ENCODE assay signal across 8 mouse cellular contexts in genomic region chr9:96536895-96537614, GRCm38 (mm10). TPM values are rescaled to one million over a fixed set of nuclear protein-coding genes. Genes with fewer than 3 reads are reported as not detected.
DNase-seq lines count a peak whose midpoint lies in the region; ATAC-seq lines count a peak whose summit lies in the region.

No protein-coding gene starts in this region.

- peak; percentile 69 for ATAC-seq in forebrain, embryonic 13.5 days
- ATAC-seq in hindbrain, embryonic 11.5 days (ENCODE audit: low FRiP score) = peak; percentile 27; the same call in 1 of the 2 replicates
- peak; percentile 86 for ATAC-seq in limb, embryonic 13.5 days (ENCODE audit: low FRiP score, low read depth)
- peak; percentile 69; the same call in 1 of the 2 replicates for ATAC-seq in midbrain, embryonic 12.5 days (ENCODE audit: low FRiP score, low read depth)
- peak; percentile 78 for ATAC-seq in stomach, embryonic 16.5 days (ENCODE audit: insufficient read depth, low FRiP score)

- peak overlapping the region; percentile 40; the same call in 1 of the 2 replicates for H3K27ac ChIP-seq in forebrain, embryonic 13.5 days
- H3K27ac ChIP-seq in hindbrain, embryonic 11.5 days (ENCODE audit: low read depth, low read length) = no peak overlapping the region
- H3K27ac ChIP-seq in limb, embryonic 13.5 days = peak overlapping the region; percentile 72; the same call in 1 of the 2 replicates
- H3K27ac ChIP-seq in midbrain, embryonic 12.5 days (replicated peaks) = 0 out of 2 replicates have a peak overlapping the region, but pooled peaks have one; percentile 5
- peak overlapping the region; percentile 60 for H3K27ac ChIP-seq in stomach, embryonic 16.5 days (ENCODE audit: low read length)

- peak; percentile 3 for DNase-seq in spleen, adult 12 weeks (ENCODE audit: low spot score)
- DNase-seq in spleen, postnatal 14 days (ENCODE audit: low spot score in 2 of 2) = no peak
- peak; percentile 24 for DNase-seq in cerebellum, adult 11 months
- peak; percentile 62 for DNase-seq in hindbrain, embryonic 11.5 days (ENCODE audit: low spot score)

- H3K9me3 ChIP-seq in forebrain, embryonic 13.5 days (replicated peaks) = no peaks in the 10 kb centered on the region
- no peaks in the 10 kb centered on the region for H3K9me3 ChIP-seq in hindbrain, embryonic 11.5 days (ENCODE audit: control insufficient read depth, low read length)
- H3K9me3 ChIP-seq in limb, embryonic 13.5 days = no peaks in the 10 kb centered on the region
- no peaks in the 10 kb centered on the region for H3K9me3 ChIP-seq in midbrain, embryonic 12.5 days
- no peaks in the 10 kb centered on the region for H3K9me3 ChIP-seq in stomach, embryonic 16.5 days (replicated peaks; ENCODE audit: control insufficient read depth, low read length)

- WGBS in forebrain, embryonic 13.5 days = 36% methylated on average over 37 of the region's 37 CpGs
- 31% methylated on average over 34 of the region's 37 CpGs for WGBS in hindbrain, embryonic 11.5 days
- 20% methylated on average over 37 of the region's 37 CpGs for WGBS in limb, embryonic 13.5 days
- WGBS in midbrain, embryonic 12.5 days = 32% methylated on average over 37 of the region's 37 CpGs
- 23% methylated on average over 37 of the region's 37 CpGs for WGBS in stomach, embryonic 16.5 days

- H3K4me3 ChIP-seq in forebrain, embryonic 13.5 days = peak overlapping the region; percentile 35
- H3K4me3 ChIP-seq in hindbrain, embryonic 11.5 days (ENCODE audit: low read depth, low read length) = peak overlapping the region; percentile 16; the same call in 1 of the 2 replicates
- H3K4me3 ChIP-seq in limb, embryonic 13.5 days = peak overlapping the region; percentile 50
- peak overlapping the region; percentile 30 for H3K4me3 ChIP-seq in midbrain, embryonic 12.5 days
- peak overlapping the region; percentile 58 for H3K4me3 ChIP-seq in stomach, embryonic 16.5 days (replicated peaks; ENCODE audit: low read length)

- H3K4me2 ChIP-seq in forebrain, embryonic 13.5 days = peak overlapping the region; percentile 64
- H3K4me2 ChIP-seq in hindbrain, embryonic 11.5 days (replicated peaks; ENCODE audit: low read depth, low read length) = peak overlapping the region; percentile 50
- peak overlapping the region; percentile 76 for H3K4me2 ChIP-seq in limb, embryonic 13.5 days (replicated peaks)
- peak overlapping the region; percentile 52 for H3K4me2 ChIP-seq in midbrain, embryonic 12.5 days (replicated peaks)
- peak overlapping the region; percentile 83 for H3K4me2 ChIP-seq in stomach, embryonic 16.5 days (ENCODE audit: low read depth, low read length)

- H3K4me1 ChIP-seq in forebrain, embryonic 13.5 days = peaks cover 10% of the 10 kb centered on the region
- H3K4me1 ChIP-seq in hindbrain, embryonic 11.5 days (replicated peaks; ENCODE audit: control insufficient read depth, insufficient read depth, low read length) = peaks cover 4% of the 10 kb centered on the region; the same call in 1 of the 2 replicates
- H3K4me1 ChIP-seq in limb, embryonic 13.5 days = peaks cover 20% of the 10 kb centered on the region
- H3K4me1 ChIP-seq in midbrain, embryonic 12.5 days = peaks cover 9% of the 10 kb centered on the region
- H3K4me1 ChIP-seq in stomach, embryonic 16.5 days (ENCODE audit: control insufficient read depth, insufficient read depth, low read length) = peaks cover 12% of the 10 kb centered on the region; the same call in 1 of the 2 replicates

- peaks cover 9% of the 10 kb centered on the region for H3K36me3 ChIP-seq in forebrain, embryonic 13.5 days (ENCODE audit: poor library complexity, severe bottlenecking)
- no peaks in the 10 kb centered on the region for H3K36me3 ChIP-seq in hindbrain, embryonic 11.5 days (ENCODE audit: control insufficient read depth, insufficient read depth, low read length)
- peaks cover 7% of the 10 kb centered on the region for H3K36me3 ChIP-seq in limb, embryonic 13.5 days
- H3K36me3 ChIP-seq in midbrain, embryonic 12.5 days = peaks cover 8% of the 10 kb centered on the region
- H3K36me3 ChIP-seq in stomach, embryonic 16.5 days (ENCODE audit: control insufficient read depth, insufficient read depth, low read length) = peaks cover 4% of the 10 kb centered on the region; the same call in 1 of the 2 replicates

- H3K9ac ChIP-seq in forebrain, embryonic 13.5 days = peak overlapping the region; percentile 58
- peak overlapping the region; percentile 55 for H3K9ac ChIP-seq in hindbrain, embryonic 11.5 days (ENCODE audit: low read depth, low read length)
- peak overlapping the region; percentile 77 for H3K9ac ChIP-seq in limb, embryonic 13.5 days
- H3K9ac ChIP-seq in midbrain, embryonic 12.5 days (replicated peaks) = 0 out of 2 replicates have a peak overlapping the region, but pooled peaks have one; percentile 17
- peak overlapping the region; percentile 83 for H3K9ac ChIP-seq in stomach, embryonic 16.5 days (ENCODE audit: low read length)

- no peaks in the 10 kb centered on the region for H3K27me3 ChIP-seq in forebrain, embryonic 13.5 days
- no peaks in the 10 kb centered on the region for H3K27me3 ChIP-seq in hindbrain, embryonic 11.5 days (ENCODE audit: control insufficient read depth, insufficient read depth, low read length)
- no peaks in the 10 kb centered on the region for H3K27me3 ChIP-seq in limb, embryonic 13.5 days
- 0 out of 2 replicates have a peak, but pooled peaks cover 4% of the 10 kb centered on the region for H3K27me3 ChIP-seq in midbrain, embryonic 12.5 days
- no peaks in the 10 kb centered on the region for H3K27me3 ChIP-seq in stomach, embryonic 16.5 days (ENCODE audit: control insufficient read depth, insufficient read depth, low read length)

RNA-seq across cellular contexts. Expression of gene Gm28729, which starts 12.0 kb away (rescaled TPM):
- 0.10 and 0.14 TPM in 2 replicates for polyA plus RNA-seq in forebrain, embryonic 13.5 days (2015; fragmentation: Nextera tagmentation; extraction: Ambion mirVana)
- 0.25 and 0.56 TPM in 2 replicates for polyA plus RNA-seq in hindbrain, embryonic 11.5 days (2014; fragmentation: Nextera tagmentation; extraction: Ambion mirVana)
- 0.14 TPM in 1 of 2 replicates, not detected in the other for polyA plus RNA-seq in limb, embryonic 13.5 days (2015; fragmentation: Nextera tagmentation; extraction: Ambion mirVana)
- polyA plus RNA-seq in midbrain, embryonic 12.5 days (2016; fragmentation: Nextera tagmentation; extraction: Ambion mirVana) = not detected in 2 replicates
- polyA plus RNA-seq in stomach, embryonic 16.5 days (2015; fragmentation: Nextera tagmentation; extraction: Ambion mirVana) = not detected in 2 replicates

RNA-seq across cellular contexts. Expression of gene Rnf7, which starts 58.6 kb away (rescaled TPM):
- 235 and 239 TPM in 2 replicates for polyA plus RNA-seq in forebrain, embryonic 13.5 days (2015; fragmentation: Nextera tagmentation; extraction: Ambion mirVana)
- polyA plus RNA-seq in hindbrain, embryonic 11.5 days (2014; fragmentation: Nextera tagmentation; extraction: Ambion mirVana) = 287 and 290 TPM in 2 replicates
- 246 and 254 TPM in 2 replicates for polyA plus RNA-seq in limb, embryonic 13.5 days (2015; fragmentation: Nextera tagmentation; extraction: Ambion mirVana)
- polyA plus RNA-seq in midbrain, embryonic 12.5 days (2016; fragmentation: Nextera tagmentation; extraction: Ambion mirVana) = 237 and 242 TPM in 2 replicates
- 180 TPM in 2 replicates for polyA plus RNA-seq in stomach, embryonic 16.5 days (2015; fragmentation: Nextera tagmentation; extraction: Ambion mirVana)

Comparison
In these comparisons a context has a peak if more than half of its experiments do, and no peak if none do; other contexts are left out.
1. DNase-seq: peak in spleen, adult 12 weeks (single experiment), cerebellum, adult 11 months (single experiment) and hindbrain, embryonic 11.5 days (single experiment); none in spleen, postnatal 14 days (0 of 2).
2. ATAC-seq: peak in every context shown above with its lines; median percentile 86 in limb, embryonic 13.5 days; 78 in stomach, embryonic 16.5 days; 69 in forebrain, embryonic 13.5 days; 69 in midbrain, embryonic 12.5 days; 27 in hindbrain, embryonic 11.5 days.
3. H3K9ac ChIP-seq: peak in every context shown above with its lines; median percentile 83 in stomach, embryonic 16.5 days; 77 in limb, embryonic 13.5 days; 58 in forebrain, embryonic 13.5 days; 55 in hindbrain, embryonic 11.5 days; 17 in midbrain, embryonic 12.5 days.
4. Peak in every context shown above with its lines, with median percentiles within 50 percentile points of each other: H3K4me2 ChIP-seq and H3K4me3 ChIP-seq.